Comparison of ENCODE assay signal across 8 mouse cellular contexts in genomic region chr8:106718091-106718500, GRCm38 (mm10). TPM values are rescaled to one million over a fixed set of nuclear protein-coding genes. Genes with fewer than 3 reads are reported as not detected.
A peak's percentile ranks its signal among the peaks of the same experiment; 100 is the strongest.
DNase-seq lines count a peak whose midpoint lies in the region; ATAC-seq lines count a peak whose summit lies in the region.

No protein-coding gene starts in this region.

- H3K4me1 ChIP-seq in hindbrain, embryonic 12.5 days: peaks cover 7% of the 10 kb centered on the region; the same call in 1 of the 2 replicates

- peak overlapping the region; percentile 29 for H3K4me2 ChIP-seq in hindbrain, embryonic 12.5 days (replicated peaks)

- H3K27ac ChIP-seq in hindbrain, embryonic 12.5 days: no peak overlapping the region

- H3K27me3 ChIP-seq in hindbrain, embryonic 12.5 days: peaks cover 4% of the 10 kb centered on the region; the same call in 1 of the 2 replicates

- H3K9ac ChIP-seq in hindbrain, embryonic 12.5 days: peak overlapping the region; percentile 20; the same call in 1 of the 2 replicates

- 31% methylated on average over 17 of the region's 17 CpGs for WGBS in hindbrain, embryonic 12.5 days

- ATAC-seq in hindbrain, embryonic 12.5 days (ENCODE audit: low FRiP score): 0 out of 2 replicates have a peak, but pooled peaks have one; percentile 48
- ATAC-seq in megakaryocyte, adult 5-6 weeks (ENCODE audit: poor library complexity, severe bottlenecking): peak; percentile 89

- no peaks in the 10 kb centered on the region for H3K9me3 ChIP-seq in hindbrain, embryonic 12.5 days (replicated peaks)

- DNase-seq in Muller cell, postnatal 12 days (ENCODE audit: inconsistent ontology term): peak; percentile 87
- DNase-seq in cerebellum, adult 9-11 months: peak; percentile 76
- DNase-seq in frontal cortex, postnatal 14 days (ENCODE audit: low spot score in 2 of 2): peak; percentile 54 to 79
- DNase-seq in layer of hippocampus, postnatal 25 days (ENCODE audit: extremely low spot score in 1 of 2, low spot score in 1 of 2): peak; percentile 70 to 92
- DNase-seq in right cerebral cortex, adult 2 months (ENCODE audit: low spot score in 2 of 2): peak; percentile 84 to 91
- peak; percentile 39 for DNase-seq in urinary bladder, postnatal 10 days (ENCODE audit: low spot score)

- no peak overlapping the region for H3K4me3 ChIP-seq in hindbrain, embryonic 12.5 days

- H3K36me3 ChIP-seq in hindbrain, embryonic 12.5 days: 0 out of 2 replicates have a peak, but pooled peaks cover 5% of the 10 kb centered on the region

RNA-seq across cellular contexts. Expression of gene Tango6, which starts 35.2 kb away (rescaled TPM):
- 10.3 and 10.8 TPM in 2 replicates for polyA plus RNA-seq in hindbrain, embryonic 12.5 days (2016; fragmentation: Nextera tagmentation; extraction: Ambion mirVana)
- total RNA-seq in layer of hippocampus, postnatal 25 days (2021): 1 to 10 TPM; 5.7 to 7.1 TPM
- total RNA-seq in megakaryocyte, adult 5-6 weeks (2015): 2.5 and 3.5 TPM in 2 replicates
- 3.6 and 6.1 TPM in 2 replicates for total RNA-seq in megakaryocyte, adult 5-6 weeks (2017)
